Mouse (Mus musculus): Measurements from ENCODE around the gene Lrtm1.

The Lrtm1 gene

DNA sequence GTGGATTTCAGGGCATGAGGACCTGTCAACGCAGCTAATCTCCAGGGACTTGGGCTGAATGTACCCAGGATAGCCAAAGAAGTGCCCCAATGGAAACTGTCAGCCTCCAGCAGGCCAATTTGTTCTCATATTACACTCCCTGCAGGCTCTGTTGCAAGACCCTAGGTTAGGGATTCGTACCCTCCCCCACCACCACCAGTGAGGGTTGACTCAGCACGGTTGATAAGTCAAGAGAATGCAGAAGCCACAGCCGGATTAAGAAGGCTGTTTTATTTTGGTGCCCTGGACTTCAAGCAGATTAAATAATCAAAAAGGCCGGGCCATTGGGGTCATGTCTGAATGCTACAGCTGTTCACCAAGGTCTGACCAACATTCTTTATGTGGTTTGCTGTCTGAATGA, at the start of gene Lrtm1:
TSS of gene Lrtm1 (plus strand) at position 326 of the 400 bp plus-strand sequence.
- DNase-seq, result no peak

DNA sequence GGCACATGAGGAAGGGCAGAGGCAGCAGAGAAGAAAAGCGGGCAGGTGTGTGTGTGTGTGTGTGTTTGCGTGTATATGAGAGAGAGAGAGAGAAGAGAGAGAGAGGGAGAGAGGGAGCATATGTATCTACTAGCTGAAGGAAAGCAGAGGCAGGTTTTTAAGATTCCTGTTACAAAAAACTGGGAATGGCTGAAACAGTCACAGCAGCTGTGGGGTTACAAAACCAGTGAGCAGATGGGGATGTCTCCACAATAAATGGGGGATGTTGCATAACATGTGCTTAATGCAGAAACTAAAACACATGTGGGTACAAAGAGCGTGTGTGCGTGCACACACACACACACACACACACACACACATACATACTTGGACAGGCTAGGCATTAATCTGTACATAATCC, 48.8 kb upstream of the Lrtm1 start:
- DNase-seq, result no peak

DNA sequence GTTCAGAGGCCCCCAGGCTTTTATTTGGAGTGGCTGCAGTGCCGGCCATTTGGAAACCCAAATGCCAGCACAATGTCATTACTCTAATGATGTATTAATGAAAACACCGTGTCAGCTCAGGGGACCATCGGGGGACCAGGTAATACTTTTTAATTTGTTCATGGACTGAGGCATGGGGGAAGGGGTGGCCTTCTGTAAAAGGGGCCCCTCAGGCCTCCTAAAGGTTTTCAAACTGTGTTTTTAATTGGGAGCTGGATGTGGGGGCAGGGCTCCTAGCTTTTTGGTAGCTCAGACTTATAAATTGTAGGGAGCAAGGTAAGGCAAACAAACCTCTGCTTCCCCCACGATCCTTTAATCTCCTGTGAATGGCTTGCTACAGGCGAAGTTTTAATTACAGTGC, 45.4 kb upstream of the Lrtm1 start:
- no peak for DNase-seq

DNA sequence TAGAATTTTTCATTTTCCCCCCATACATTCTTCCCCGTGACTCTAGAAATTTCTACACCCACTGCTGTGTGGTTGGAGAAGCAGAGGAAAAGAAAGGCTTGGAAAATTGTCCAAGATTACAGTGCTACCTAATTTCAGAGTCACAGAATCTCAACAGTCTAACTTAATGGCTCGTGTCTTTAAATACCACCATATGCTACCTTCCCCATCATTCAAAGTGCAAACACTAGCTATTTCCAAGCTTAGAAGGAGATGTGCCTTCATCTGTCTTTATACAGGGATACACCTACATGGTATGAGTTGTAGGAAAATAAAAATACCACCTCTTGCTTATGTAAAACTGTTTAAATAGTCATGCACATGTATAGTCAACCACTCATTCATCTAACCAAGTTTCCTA, 38.8 kb upstream of the Lrtm1 start:
- no peak for DNase-seq

DNA sequence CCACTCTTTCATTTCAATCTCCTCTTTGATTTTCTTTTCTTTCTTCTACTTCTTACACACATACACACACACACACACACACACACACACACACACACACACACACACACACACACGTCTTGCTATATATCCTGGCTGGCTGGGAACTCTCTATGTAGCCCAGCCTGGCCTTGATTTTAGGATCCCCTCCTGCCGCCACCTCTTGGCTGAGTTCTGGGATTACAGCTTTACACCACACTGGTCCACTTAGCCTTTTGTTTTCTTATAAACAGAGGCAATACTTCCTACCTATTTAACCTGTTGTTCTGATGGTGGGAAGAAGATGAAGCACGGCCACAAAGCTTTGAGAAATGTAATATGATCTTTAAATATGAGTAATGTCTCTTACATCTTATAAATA, 37.5 kb upstream of the Lrtm1 start:
- no peak for DNase-seq

DNA sequence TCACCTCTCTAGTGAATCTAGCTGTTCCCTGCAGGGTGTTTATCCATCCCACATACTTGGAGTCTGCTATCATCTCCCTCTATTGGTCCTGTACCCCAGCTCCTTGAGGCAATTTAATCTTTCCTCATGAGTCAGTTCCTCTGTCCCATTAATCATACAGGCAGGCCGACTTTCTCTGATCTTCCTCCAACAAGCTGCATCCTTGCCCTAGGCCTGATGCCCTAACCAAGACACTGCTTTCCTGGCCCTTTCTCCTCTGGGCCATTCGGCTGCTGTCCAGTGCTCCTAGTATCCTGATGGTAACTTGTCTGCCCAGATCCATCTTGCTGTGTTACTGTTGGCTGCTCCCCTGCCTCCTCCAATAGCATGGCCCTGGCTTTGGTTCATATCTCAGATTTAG, 33.7 kb upstream of the Lrtm1 start:
- no peak for DNase-seq

DNA sequence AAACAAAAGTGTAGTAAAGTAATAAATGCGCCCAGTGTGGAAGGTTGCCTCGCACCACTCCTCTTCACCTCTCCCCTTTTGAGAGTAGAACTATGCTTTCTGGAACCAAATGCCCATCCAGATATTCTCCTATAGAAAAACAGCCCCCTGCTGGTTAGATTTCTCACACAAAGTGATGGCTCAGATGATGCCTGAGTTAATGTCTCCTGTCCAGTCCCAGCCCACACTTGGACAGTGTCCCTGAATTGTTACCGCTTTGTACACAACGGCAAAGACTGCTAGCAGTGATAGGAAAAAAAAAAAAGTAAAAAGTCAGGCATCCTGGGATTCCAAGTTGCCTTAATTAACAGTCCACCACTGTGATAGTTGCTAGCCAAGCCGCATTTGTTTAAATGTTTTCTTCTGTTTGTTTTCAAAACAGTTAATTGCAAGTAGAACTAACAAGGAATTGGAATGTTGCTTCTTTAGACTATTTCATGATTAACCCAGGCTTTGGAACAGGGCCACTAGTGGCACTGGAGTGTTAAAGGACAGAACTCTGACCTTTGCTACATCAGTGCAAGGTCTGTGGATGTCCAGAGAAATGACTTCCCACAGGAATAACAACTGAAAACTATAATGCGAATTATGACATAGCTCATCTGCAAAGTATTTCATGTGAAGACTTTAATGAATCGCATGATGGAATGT, 29.7 kb upstream of the Lrtm1 start:
- no peak for DNase-seq

DNA sequence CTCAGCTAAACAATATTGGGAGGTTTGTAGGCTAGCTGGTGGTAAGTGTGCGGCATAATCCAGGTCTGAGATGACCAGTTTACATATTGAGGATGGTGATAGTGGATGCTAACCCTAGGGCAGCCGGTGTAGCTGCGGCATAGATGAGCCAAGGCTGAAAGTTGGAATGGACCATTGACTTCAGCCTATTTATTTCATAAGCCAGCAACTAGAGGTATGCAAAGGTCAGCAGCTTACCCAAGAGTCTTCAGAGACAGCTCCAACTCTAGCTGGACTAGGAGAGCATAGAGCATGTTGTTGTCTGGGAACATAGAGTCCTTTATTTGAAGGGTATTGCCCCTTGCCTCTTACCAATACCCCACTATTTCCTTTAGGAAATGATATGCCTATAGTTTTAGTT, 21.4 kb upstream of the Lrtm1 start:
- DNase-seq, result no peak

DNA sequence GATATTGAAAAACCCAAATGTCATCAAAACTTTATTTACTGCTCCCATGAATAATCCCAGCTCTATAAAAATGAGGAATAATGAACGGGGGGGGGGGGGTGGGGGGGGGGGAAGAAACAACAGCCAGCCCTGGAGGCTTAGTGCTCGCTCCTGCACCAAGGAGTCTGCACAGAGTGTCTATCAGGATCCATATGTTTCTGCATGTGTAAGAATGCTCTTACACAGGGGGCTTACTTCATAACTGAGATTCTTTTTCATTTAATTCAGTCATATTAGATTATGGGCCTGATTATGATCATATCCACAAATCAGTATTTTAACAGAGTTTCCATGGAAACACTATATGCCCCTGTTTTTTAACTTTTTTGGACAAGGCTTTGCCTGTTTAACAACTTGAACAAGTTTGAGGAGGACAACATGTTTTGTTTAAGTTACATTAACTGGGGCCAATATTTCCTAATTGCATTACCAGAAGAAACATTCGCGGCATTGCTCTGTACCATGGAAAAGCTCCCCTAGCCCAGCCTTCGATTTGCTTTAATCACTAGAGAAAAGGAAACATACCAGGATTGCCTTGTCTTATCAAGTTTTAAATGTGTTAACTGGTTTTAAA, 12.7 kb upstream of the Lrtm1 start:
- no peak for DNase-seq

DNA sequence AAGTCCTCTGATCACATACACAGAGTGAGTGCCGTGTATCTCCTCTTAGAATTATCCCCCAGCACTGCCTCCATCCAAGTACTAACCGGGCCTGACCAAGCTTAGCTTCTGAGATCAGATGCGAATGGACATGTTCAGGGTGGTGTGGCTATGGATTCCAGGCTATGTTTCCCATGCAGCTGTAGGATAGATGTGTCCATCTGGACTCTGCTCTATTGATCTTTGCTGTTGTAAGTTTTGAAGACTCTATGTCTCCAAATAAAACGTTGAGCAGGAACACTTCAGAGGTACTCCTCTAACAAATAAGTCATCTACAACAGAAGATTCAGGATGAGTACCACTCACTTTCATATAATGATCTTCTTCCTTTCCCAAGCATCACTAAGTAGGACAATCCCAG, 8.4 kb upstream of the Lrtm1 start:
- no peak for DNase-seq

DNA sequence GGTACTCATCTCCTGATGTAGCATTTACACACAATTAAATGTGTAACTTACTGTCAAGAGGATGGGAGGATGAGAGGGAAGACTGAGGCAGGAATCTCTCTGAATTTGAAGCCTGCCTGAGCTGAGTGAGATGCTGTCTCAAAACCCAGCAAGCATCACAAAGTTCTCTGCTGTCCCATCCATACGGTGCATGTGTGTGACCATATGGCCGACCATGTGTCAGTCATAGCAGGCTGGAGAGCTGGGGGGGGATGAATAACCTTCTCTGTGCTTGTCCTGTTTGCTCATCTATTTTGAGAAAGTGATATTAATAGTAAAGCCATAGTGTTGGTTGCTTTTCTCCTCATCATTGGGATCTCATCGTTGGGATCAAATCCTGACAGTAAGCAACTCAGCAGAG, 4.8 kb upstream of the Lrtm1 start:
- peak; percentile 25 for DNase-seq

DNA sequence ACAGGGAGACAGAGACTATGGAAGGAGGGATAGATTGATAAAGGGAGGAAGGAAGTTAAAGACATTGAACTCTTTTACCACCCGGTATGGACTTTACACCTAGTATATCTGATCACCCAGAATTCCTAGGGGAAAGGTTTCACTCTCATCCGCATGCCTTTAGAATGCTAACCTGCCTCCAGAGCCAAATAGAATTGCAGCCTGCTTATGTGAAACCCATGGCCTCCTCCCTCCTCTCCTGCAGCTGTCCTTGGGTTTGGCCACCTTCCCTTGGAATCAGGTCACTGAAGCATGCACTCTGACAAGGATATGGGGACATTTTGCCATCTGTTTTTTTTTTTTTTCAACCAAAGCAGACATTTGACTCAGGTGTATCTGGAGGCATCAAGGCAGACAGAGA, 3.3 kb upstream of the Lrtm1 start:
- DNase-seq, result no peak

DNA sequence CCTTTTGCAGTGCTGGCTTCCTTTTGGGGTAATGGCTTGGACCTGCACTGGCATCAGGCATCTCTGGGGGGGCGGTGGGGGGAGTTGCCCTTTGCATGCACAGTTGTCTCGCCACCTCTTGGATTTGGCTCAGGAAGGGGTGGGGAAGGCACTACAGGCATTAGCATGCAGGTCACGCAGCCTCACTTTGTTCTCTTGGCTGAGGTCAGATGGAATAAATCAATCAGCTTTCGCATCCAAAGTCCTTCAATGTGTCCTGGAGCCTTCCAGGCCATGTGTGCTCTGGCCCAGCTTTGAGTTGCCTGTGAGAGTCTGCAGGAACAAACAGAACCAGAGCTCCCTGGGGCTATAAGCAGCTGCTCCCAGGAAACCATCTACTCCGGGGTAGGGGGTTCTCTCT, 2.1 kb upstream of the Lrtm1 start:
- DNase-seq, result no peak

DNA sequence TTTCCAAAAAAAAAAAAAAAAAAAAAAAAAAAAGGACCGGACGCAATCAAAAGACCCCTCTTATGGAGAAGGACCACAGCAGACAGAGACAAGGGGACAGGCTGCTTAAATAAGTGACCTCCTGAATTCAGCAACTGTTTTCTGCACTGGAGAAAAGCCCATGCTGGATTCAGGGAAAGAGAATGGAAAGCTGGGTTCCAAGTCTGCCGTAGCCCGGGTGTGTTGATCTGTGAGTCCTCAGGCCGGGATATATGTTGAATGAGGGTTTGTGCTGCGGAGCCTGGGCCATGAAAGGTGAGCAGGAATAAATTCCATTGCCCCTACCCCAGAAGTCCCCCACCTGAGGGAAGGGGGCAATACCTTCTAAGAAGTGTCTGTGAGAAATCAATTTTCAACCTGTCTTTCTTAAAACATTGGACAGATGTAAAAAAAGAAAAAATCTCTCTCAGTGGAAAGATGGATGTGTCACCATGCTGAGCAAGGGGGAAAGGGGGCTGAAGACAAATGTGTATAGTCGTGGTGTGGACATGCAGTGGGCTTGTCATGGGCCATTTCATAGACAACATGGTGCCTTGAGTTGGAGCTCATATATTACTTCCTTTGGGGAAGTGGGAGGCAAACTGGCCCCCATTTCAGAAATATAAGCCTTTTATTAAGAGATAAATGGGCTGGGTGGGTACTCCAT, 450 bp downstream of the Lrtm1 start:
- no peak for DNase-seq

DNA sequence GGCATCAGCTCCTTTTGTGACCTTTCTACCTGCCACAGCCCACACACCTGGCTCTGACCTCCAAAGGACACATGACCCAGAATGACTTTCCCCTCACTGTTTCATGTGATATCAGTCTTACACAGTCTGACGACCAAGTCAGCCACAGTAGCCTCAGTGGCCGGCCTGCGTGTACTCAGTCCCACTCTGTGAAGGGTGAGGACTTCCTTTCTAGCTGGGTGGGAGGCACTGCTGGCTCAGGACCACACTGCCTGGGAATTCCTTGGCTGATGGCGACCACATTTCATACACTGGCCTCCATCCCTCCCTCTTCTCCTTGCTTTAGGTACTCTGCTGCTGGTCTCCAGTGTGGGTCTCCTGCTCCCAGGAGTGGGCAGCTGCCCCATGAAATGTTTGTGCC, 3.3 kb downstream of the Lrtm1 start:
- DNase-seq, result no peak

DNA sequence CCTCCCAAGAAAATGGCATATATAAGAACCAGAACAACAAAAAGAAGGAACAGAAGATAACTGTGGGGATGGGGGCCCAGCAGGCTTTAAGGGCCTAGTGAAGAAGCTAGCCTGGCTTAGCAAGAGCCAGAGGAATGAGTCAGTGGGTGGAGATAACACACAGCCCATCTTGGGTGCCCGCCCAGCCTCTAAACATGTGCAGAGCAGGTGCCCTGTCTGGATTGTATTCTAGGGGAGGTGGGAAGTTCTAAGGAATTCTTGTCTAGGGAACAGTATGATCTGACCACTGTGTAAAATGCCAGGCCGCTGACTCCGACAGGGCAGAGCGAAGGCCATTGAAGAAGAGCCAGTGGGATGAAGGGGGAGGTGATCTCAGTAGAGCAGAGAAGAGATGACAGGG, 5.2 kb downstream of the Lrtm1 start:
- DNase-seq, result no peak

DNA sequence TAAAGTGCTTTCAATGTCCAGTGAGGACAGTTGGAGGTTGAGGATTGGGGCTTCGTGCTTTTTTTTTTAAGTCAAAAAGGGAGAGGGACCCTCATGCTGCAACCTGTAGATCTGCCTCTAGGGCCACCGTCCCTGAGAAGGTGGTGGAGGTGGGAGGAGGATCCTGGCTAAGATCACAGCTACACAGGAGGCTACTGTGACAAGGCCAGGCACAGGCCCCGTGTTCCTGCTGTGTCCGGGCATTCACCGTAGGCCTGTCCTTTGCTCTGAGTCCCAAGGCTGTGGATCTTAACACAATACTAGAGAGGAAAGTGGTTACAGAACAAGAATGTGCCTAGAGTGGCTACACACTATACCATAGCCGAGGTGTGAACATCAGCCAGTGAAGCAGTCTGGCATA, 7.3 kb downstream of the Lrtm1 start:
- DNase-seq, result no peak

DNA sequence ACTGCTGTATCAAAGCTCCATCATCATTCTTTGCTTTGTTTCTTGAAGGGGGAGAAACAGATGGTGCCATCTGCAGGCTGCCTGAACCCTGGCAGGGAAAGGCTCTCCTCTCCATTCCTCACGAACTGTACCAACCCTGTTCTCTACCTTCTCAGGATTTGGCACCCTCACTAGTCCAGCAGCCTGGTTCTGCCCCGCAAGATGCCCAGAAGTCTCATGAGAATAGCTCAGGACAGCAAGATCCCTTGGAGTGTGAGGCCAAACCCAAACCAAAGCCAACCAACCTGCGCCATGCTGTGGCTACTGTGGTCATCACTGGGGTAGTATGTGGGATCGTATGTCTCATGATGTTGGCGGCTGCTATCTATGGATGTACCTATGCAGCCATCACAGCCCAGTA, 9.3 kb downstream of the Lrtm1 start:
- peak; percentile 34 for DNase-seq

DNA sequence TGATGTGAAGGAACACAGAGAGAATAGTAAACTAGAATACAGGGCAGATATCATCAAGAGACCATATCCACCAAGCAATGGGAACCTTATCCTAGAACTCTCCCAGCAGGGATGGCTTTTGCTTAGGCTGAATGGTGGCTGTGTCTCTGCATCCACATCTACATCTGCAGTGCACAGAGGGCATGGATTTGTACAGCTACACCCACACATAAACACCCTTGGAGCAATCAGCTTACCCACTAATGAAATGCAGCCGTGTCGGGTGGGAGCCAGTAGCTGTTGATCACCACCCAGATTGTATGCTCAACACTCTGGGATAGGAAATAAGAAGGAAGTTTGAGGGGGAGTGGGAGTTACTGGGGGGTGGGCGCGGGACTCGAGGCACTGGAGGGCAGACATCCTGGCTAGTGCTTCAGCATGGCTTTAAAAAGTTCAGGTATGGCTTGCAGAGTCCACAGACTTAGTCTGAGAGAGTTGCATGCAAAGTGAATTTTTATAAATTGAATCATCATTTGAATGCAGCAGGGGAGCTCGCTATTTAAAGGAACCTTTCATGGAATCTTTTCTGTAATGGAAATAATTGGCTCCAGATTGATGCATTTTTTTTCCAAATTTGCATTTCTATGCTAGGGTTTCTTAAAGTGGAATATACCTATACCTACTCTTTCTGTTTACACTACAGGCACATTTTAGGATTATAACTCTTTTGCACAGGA, 10.5 kb downstream of the Lrtm1 start:
- DNase-seq, result no peak

DNA sequence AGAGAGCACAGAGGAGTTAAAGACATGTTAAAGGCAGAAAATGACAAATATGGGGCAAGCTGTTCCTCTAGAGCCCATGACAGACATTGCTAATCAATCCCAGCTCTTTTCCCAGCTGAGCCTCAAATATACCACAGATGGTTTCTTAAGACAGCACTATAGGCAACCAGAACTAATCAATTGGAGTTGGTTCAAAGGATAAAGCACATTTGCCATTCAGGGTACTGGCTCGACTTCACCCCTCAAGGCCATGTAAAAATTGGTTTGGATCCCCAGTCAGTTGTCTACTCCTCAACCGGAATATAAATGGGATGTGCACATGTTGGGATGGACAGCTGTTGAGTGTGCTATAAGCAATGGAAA, 11.1 kb downstream of the Lrtm1 start:
- no peak for DNase-seq

DNA sequence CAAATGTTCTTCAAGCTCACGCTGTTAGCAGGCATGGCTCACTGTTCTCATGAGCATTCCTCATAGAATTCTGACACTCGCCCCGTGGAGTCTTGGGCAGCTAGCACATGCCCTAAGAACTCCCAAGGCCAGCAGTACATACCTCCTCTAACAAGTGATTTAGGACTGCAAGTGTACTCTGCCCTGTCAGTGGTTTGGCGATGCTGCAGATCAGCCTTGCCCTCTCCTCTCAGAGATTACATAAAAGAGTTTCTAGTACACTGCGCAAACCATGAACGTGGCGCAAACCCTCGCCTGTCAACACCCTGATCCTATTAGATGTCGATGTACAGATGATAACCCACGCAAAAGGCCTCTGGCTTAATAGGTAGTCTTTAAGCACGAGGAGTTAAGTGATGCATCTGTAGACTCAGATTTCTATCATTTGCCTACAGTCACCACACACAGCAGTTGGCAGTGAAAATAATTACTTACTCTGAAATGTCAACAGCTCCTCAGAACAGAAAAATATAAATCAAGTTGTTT, 11.9 kb downstream of the Lrtm1 start:
- no peak for DNase-seq

DNA sequence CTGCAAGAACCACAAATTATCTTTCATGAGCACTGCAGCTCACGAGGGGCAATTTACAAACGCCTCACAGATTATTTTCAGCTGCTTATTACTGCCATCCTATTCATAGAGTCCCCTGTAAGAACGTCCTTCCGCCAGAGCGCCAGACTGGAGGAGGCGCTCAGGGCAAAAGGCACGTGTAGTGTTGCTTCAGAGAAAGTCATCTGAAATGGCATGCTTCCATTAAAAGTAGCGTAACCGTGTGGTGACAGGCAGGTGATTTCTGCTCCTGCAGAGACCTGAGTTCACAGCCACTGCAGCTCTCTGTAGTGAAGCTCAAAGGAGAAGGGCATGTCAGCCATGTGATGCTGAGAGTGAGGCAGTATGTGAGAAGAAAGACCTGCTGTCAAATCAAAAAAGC, 12.5 kb downstream of the Lrtm1 start:
- DNase-seq, result no peak

DNA sequence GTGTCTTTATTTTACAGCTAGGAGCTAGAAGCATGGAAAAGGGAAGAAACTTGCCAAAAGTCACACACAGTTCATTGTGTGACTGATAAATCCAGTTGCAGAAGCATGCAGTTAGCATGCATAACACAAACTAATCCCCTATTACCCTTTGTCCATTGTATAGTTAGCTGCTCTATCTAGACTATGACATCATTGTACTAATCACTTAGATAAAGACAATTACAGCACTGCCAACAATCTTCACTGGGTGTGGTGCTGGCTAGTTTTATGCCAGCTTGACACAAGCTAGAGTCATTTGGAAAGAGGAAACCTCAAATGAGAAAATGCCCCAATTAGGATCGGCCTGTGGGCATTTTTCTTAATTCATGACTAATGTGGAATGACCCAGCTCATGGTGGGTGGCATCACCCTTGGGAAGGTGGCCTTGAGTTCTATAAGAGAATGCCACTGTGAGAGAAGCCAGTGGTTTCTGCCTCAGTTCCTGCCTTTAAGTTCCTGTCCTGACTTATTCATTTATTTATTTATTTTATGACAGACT, 13.9 kb downstream of the Lrtm1 start:
- DNase-seq, result no peak

DNA sequence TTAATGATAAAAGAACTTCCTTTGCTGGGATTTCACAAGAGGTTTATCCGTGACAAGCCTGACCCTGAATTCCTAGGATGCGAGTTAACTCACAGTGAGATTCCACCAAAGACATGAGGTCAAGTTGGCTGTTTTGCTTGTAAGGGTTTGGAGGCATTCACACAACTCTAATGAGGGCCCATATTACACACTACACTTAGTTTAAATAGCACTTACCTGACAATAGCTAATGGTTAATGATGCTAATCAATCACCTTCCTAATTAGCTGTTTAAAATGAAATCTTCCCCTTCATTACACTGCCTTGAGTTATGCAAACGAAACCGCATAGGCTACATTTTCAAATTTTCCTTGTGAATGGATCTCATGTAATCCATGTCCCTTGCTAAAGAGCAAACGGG, 20.2 kb downstream of the Lrtm1 start:
- no peak for DNase-seq
